Mouse (Mus musculus) thymus, postnatal 0 days (tissue): ENCODE results near the gene Tcl1b1. TPM values are rescaled to one million over a fixed set of nuclear protein-coding genes. Genes with fewer than 3 reads are reported as not detected.
"Not testable (repeated sequence)": the region's sequence is repeated elsewhere in the genome, so short reads cannot be mapped to it uniquely, and the experiment has no call there.

Experiments
- DNase-seq: peaks from one replicate; pipeline ENCODE4 v3.0.0-alpha.2; 2015; ENCODE audit warnings: low spot score
- polyA plus RNA-seq: library from polyadenylated mRNA; unstranded; fragments of >200 nt; fragmentation: Nextera tagmentation; extraction: Ambion mirVana; gene quantifications from 2 replicates; pipeline ENCODE4 v1.2.1, GENCODE M21; 2015

Tcl1b1 gene
- polyA plus RNA-seq, 1 experiment from 2014 or later: not detected

- DNase-seq: not testable (repeated sequence)
These were observed 31.3 kb downstream of the Tcl1b1 start, which contains the start of gene Tcl1b3 for GRCm38 (mm10) chr12:105190743-105191142. TSS of gene Tcl1b3 (plus strand) at chr12:105191043.

GRCm38 (mm10) chr12:105199684-105200497 is 40.4 kb downstream of the Tcl1b1 start:
- DNase-seq: not testable (repeated sequence)

GRCm38 (mm10) chr12:105201657-105202056 is 42.2 kb downstream of the Tcl1b1 start, which contains the start of gene Tcl1b4:
TSS of gene Tcl1b4 (plus strand) at chr12:105201957.
- DNase-seq: not testable (repeated sequence)

DNA sequence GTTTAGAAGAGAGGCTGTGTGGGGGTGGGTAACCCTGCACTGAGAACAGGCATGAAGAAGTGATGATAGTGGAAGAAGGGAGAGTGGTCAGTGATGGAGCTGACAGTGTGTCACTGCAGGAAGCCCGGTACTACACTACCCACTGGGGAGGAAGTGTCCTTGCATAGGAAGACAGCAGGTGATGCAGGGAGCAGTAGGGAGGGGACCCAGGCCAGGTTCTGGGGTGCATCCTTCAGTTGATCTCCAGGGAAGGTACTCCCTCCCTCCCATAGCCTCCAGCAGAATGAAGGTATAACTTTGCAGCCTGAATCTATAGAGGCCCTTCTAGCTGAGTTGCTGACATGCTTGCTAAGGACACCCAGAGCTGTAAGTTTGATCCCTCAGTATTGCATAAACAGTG is 47.6 kb downstream of the Tcl1b1 start:
- no peak for DNase-seq

DNA sequence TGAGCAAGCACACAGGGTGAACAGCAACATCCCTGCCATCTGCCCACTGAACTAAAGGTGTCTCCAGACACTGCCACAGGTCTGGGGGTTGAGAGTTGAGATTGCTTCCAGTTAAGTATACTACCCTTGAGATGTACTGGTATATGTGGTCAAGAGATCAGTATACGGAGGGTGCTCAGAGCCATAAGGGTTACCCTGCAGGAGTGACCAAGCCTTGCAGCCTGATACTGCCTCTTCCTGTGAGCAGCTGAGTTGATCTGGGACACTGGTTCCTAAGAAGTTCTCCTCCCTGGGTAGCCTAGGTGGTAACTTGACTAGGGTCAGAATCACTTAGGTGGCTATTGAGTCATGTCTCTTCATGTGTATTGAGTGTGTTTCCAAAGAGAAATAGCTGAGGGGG is 49.0 kb downstream of the Tcl1b1 start:
- no peak for DNase-seq

- DNase-seq: no peak
These were observed 49.7 kb downstream of the Tcl1b1 start for GRCm38 (mm10) chr12:105209231-105209630.

Other genes with a start within 250 kb of the Tcl1b1 start
- 6.2 and 7.8 TPM in 2 replicates for gene Syne3, start 149.9 kb upstream of the Tcl1b1 start, polyA plus RNA-seq
- gene Glrx5, start 127.0 kb upstream of the Tcl1b1 start, polyA plus RNA-seq: 153 and 160 TPM in 2 replicates
- not detected in 2 replicates for gene Tcl1b2, start 13.7 kb upstream of the Tcl1b1 start, polyA plus RNA-seq
- not detected in 2 replicates for gene Tcl1b5, start 16.7 kb downstream of the Tcl1b1 start, polyA plus RNA-seq
- gene Tcl1b3, start 31.4 kb downstream of the Tcl1b1 start, polyA plus RNA-seq: not detected in 2 replicates
- gene Tcl1b4, start 42.3 kb downstream of the Tcl1b1 start, polyA plus RNA-seq: not detected in 2 replicates
- gene Tcl1, start 63.1 kb downstream of the Tcl1b1 start, polyA plus RNA-seq: not detected in 2 replicates
- gene Tunar, start 174.2 kb downstream of the Tcl1b1 start, polyA plus RNA-seq: 0.08 TPM in 1 of 2 replicates, not detected in the other